ENCODE assay signal across 8 mouse cellular contexts in genomic region chr19:37018411-37018810, GRCm38 (mm10).
A peak's percentile ranks its signal among the peaks of the same experiment; 100 is the strongest.
DNase-seq lines count a peak whose midpoint lies in the region; ATAC-seq lines count a peak whose summit lies in the region.

No protein-coding gene starts in this region.

- no peak overlapping the region for H3K27ac ChIP-seq in embryonic facial prominence, embryonic 13.5 days
- H3K27ac ChIP-seq in macrophage: no peak overlapping the region

- peak; percentile 89 for ATAC-seq in embryonic facial prominence, embryonic 13.5 days (ENCODE audit: insufficient number of reproducible peaks, insufficient read depth, low FRiP score, low TSS enrichment, low read depth)

- H3K27me3 ChIP-seq in embryonic facial prominence, embryonic 13.5 days: no peaks in the 10 kb centered on the region

- peaks cover 10% of the 10 kb centered on the region; the same call in 1 of the 2 replicates for H3K4me1 ChIP-seq in embryonic facial prominence, embryonic 13.5 days

- peaks cover 17% of the 10 kb centered on the region for H3K36me3 ChIP-seq in embryonic facial prominence, embryonic 13.5 days
- no peaks in the 10 kb centered on the region for H3K36me3 ChIP-seq in macrophage (ENCODE audit: inconsistent target)

- 0 out of 2 replicates have a peak, but pooled peaks cover 6% of the 10 kb centered on the region for H3K9me3 ChIP-seq in embryonic facial prominence, embryonic 13.5 days

- peak overlapping the region; percentile 60 for H3K4me2 ChIP-seq in embryonic facial prominence, embryonic 13.5 days

- peak overlapping the region; percentile 54; the same call in 1 of the 2 replicates for H3K9ac ChIP-seq in embryonic facial prominence, embryonic 13.5 days

- H3K79me2 ChIP-seq in macrophage (ENCODE audit: inconsistent target): no peaks in the 10 kb centered on the region

- WGBS in embryonic facial prominence, embryonic 13.5 days: 5% methylated on average over 26 of the region's 26 CpGs
- 4% methylated on average over 26 of the region's 26 CpGs for WGBS in large intestine, adult 2 months
- 27% methylated on average over 22 of the region's 26 CpGs for WGBS in macrophage (ENCODE audit: missing documents)

- peak overlapping the region; percentile 46 for H3K4me3 ChIP-seq in embryonic facial prominence, embryonic 13.5 days
- peak overlapping the region; percentile 10; the same call in 1 of the 2 replicates for H3K4me3 ChIP-seq in macrophage (ENCODE audit: inconsistent target)

- DNase-seq in urinary bladder, adult 18-20 months (ENCODE audit: low spot score in 2 of 2): peak; percentile 42 to 48
- DNase-seq in urinary bladder, adult 2 months (ENCODE audit: low spot score): no peak
- peak; percentile 51 for DNase-seq in heart, postnatal 4 days
- DNase-seq in large intestine, adult 2 months (ENCODE audit: low read depth, low spot score): peak; percentile 42
- peak; percentile 44 for DNase-seq in retina, postnatal 7 days (ENCODE audit: low read depth, low spot score)
- no peak for DNase-seq in cerebellum, adult 9-11 months

Comparison
In these comparisons a context has a peak if more than half of its experiments do, and no peak if none do; other contexts are left out.
1. DNase-seq: peak in urinary bladder, adult 18-20 months (2 of 2), heart, postnatal 4 days (single experiment), large intestine, adult 2 months (single experiment) and retina, postnatal 7 days (single experiment); none in urinary bladder, adult 2 months (single experiment) and cerebellum, adult 9-11 months (single experiment).